Mouse (Mus musculus): ENCODE measurements at regions not wholly inside any gene's neighbourhood (a gene's known extent, or its start where the extent isn't known, plus 50 kb on each side); places are given as distances from the start of the nearest gene placed in this dataset.
"Not testable (repeated sequence)": the region's sequence is repeated elsewhere in the genome, so short reads cannot be mapped to it uniquely, and the experiment has no call there.

DNA sequence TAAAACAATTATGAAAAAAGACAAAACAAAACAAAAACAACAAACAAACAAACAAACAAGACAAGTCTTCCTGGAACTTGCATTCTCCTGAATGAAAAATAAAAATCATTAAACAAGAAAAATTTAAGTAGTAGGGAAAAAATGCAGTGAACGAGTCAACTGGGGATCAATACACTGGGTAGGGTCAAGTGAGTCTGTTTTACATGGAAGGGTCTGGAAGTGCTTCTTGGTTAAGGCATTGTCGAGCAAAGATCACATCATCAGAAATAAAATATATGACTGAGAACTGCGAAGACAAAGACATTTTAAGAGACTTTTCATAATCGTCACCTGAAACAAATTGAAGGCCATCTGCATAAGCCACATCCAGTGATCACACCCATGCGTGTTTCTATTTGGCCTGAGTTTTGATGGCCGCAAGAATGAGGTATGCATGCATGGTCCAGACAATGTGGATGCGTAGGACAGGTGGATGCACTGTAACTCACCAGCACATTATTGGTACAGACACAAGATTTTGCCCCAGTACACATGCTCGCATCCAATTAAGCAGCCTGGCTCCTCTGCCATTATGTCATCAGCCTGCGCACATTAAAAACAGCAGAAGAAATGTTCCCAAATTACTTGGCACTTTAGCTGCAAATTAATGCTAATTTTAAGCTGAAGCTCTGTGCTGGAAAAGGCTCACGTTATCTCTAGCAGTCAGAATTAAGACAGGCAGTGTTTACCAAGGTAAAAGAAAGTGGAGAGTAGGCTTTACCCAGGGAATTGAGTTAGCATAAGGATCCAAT lies 475.3 kb downstream of the Lmo7 start:
- no peak for DNase-seq (ENCODE audit: low read depth, low spot score)

DNA sequence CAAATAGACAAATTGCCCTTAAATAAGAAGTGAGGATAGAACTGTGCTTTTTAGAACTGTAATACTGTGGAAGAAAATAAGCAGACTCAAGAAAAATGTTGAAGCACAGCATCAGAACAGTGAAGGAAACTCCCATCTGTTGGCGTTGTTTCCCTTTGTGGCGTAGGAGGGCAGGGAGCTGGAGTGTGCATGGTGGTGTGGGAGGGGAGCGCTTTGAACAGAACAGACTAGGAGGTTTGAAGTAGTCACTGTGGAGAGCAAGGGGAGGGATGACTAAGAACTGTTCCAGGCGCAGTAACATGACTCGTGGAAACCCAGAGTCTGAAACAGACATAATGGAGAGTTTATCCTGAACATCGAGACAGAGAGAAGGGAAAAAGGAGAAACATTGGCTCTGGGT lies 469.7 kb downstream of the Lmo7 start:
- no peak for DNase-seq (ENCODE audit: low read depth, low spot score)

DNA sequence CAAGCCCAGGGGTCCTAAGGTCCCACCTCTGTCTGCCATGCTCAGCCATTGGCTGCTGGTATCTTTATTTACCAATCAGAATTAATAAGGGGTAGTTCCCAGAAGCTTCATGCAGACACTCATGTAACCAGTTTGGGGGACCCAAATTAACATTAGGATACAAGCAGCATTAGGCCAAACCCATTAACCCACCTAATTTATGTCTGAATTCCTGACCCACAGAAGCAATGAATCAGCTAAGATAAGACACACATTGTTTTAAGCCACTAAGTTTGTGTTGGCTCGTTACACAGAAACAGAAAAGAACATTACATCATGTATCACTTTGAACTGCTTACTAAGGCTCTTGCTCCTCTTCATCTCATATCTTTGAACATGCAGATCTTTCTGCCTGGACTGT lies 461.0 kb downstream of the Lmo7 start:
- DNase-seq (ENCODE audit: low read depth, low spot score) = no peak

DNA sequence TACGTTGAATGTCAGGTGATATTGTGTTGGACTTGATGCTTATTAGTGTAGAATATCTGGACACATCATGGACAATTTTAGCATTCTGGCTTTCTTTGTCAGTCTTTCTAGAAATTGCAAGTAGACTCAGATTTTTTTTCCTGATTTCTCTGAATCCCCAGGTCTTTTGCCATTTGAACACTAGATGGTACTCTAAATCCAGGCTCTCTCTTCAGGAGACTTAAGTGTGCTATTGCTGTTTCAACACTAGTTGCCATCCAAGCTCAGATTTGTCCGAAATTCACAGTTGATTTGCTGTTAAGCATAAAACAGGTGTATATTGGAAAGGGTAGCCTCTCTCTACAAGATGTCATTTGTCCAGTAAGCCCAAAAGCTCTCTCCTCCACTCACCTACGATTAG lies 451.5 kb downstream of the Lmo7 start:
- no peak for DNase-seq (ENCODE audit: low read depth, low spot score)

DNA sequence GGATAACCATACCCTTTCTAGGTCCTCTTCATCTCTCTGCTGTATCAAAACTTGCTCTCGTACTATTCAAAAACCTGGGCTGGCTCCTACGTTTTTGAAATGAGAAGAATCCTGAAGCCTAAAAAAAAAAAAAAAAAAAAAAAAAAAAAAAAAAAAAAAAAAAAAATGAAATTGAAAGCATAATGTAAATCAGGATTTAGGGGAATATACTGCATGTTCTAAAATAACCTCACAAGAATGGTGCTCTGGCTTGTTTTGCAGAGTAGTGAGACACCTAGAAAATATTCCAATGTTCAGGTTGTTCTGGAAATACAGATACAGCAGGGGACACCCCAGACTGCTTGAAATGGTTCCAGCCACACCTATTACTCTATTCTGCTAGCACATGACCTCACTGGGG lies 442.0 kb downstream of the Lmo7 start:
- no peak for DNase-seq (ENCODE audit: low read depth, low spot score)

DNA sequence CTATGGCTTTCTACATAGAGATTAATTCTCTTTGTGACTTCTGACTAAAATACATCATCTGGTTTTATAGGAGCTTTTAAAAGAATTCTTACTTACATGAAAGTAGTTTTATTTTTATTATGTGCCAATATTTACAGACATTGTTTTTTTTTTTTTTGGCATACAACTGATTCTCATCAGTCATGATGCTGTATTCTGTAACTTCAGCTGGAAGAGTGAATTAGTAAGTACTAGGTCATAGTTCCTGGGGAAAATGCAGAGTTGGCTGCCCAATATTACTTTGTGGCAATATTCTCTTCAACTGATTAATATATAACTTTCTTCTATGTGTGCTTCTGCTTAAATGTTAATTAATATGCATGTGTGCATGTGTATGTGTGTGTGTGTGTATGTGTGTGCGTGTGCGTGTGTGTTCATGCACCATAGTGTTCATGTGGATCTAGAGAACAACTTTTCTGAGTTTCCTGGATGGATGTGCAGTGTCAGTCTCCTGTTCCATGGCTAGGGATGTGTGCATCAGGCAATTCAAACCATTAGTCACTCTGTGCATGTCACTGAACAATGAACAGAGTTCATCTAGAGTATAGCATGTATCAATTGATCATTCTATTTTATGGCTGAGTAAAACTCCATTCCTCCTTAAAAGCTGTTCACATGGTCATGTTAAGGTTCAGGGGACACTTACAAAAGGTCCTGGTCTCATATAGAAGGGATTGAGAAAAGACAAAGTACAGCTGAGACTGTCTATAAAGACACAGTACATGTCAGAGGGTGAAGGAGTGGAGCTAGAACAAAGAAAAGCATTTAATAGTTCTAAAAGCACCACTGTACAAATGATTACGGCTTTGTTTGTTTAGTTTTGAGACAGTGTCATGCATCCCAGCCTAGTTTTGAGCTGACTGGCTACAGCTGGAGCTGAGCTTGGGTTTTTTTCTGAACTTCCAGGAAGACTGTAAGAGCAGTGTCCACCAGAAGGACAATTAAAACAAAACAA lies 431.8 kb downstream of the Lmo7 start:
- no peak for DNase-seq (ENCODE audit: low read depth, low spot score)

DNA sequence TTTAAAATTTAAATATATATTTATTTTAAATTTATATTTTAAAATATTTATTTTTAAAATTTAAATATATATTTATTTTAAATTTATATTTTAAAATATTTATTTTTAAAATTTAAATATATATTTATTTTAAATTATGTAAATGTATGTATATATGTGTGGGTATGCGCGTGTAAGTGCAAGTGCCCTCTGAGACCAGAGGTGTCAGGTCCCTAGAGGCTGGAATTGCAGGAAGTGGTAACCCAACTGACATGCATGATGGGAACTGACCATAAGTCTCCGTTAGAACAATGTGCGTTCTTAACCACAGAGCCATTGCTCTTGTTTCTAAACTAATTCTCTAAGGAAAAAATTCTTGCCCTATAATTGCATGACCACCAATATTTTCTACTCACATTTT lies 420.7 kb downstream of the Lmo7 start:
- not testable (repeated sequence) for DNase-seq (ENCODE audit: low read depth, low spot score)

DNA sequence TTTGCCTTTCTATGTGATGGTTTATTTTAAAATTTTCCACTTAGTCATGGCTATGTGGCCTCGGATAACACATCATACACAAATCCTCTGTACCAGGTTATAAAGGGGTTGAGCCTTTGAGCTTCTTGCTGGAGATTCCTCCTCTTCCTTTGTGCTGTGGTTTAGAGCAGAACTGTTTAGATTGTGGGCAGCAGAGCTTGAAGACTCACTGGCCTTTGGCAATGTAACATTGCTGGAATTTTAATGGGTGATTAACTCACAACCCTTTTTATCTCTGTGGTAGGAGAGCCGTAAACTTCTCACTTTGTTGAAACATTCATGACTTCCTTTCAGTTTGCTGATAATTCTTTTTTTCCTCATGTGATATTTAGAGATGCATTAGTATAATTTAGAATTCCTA lies 413.0 kb downstream of the Lmo7 start:
- DNase-seq (ENCODE audit: low read depth, low spot score) = no peak

DNA sequence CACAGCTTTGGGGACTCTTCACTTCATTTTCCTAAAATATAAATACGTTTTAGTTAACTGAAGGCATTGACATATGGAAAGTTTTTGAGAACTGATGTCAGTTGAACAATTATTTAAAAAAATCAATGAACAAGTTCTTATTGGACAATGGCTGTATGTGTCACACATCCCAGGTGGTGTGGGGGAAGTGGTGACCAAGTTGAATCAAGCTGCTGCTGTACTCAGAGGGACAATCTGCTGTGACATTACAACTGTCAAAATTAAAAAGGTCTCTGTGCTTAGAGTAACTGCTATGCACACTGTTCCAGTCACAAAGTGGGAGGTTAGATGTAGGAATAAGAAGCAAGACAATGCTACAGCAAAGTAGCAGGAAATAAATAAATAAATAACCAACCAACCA lies 409.2 kb downstream of the Lmo7 start:
- DNase-seq (ENCODE audit: low read depth, low spot score) = no peak

DNA sequence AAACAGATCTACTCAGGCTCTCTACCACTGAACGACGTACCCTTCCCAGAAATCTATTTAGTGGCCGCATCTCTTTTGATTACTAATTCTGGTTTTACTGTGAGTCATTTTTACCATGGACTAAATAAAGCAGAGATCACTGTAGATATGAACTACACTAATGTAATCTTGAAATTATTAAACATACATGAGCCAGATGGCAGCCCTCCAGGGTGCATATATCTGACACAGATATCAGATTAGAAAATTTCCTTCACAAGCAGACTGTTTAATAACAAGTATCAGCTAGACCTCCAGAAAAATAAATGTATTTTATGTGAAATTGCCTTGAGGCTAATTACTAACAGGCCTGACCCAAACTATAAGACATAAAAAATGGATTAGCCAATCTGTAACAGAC lies 388.4 kb downstream of the Lmo7 start:
- DNase-seq (ENCODE audit: low read depth, low spot score) = no peak

DNA sequence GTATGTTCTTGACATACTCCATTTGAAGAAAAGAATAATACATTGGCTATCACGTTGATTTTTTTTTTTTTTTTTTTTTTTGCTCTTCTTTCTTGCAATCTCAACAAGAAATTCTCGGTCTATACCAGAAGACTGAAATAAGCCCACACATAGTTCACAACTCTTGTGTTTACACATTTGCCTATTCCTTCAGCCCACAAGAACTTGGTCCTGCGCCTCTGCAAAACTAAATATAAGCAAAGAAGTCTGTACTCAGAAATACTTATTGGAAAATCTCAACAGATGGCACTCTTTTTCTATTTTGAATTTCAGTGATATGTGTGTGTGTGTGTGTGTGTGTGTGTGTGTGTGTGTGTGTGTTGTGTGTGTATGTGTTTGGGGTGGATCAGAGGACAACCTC lies 376.4 kb downstream of the Lmo7 start:
- DNase-seq (ENCODE audit: low read depth, low spot score) = no peak

DNA sequence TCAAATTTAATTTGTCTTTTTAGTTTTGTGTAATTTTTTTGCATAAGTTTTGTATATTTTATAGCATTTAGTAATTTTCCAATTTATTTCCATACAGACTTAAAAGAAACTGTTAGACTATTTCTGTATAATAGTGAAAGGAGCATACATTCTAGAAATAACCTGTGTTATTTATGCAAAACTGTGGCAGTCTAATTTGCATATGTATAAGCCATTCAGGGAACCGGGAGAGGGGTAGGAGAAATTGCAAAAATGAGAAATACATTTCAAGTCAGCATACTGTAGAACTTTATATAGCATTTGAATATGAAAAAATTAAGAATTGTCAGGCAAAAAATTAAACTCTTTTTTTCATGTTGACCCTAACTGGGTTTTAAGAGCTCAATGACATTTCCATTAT lies 364.3 kb downstream of the Lmo7 start:
- DNase-seq (ENCODE audit: low read depth, low spot score) = no peak

DNA sequence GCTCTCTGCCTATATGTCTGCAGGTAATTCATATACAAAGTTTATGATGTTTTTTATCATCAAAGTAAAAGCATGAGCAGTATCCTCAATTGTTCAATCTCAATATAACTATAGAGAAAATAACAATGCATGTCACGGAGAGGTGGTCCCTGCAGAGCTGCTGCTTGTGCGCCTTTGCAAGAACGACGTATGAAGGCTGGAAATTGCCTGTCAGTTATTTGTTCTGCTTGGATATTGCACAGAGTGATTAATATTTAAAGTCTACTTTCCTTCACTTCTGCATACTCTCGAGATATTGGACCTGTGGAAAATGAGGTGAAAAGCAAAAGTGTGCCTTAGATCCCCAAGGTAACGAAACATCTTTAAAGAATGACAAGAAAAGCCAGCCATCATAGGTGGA lies 362.8 kb downstream of the Lmo7 start:
- DNase-seq (ENCODE audit: low read depth, low spot score) = no peak

DNA sequence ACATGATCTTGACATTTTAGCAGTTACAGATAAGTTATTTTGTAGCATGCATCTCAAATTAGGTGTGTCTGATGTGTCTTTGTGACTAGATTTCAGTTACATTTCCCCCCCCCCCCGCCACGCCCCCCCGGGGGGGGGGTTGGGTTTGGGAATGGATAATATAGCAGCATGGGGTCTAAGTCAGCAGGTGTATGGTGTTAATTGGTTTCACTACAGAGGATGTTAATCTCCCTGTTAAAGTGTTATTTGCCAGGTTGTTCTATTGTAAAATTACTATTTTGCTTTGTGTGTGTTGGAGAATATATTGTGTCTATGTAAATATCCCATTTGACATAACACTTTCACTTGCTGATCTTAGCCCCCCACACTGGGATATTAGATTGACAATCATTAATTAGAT lies 319.2 kb downstream of the Lmo7 start:
- DNase-seq (ENCODE audit: low read depth, low spot score) = no peak

DNA sequence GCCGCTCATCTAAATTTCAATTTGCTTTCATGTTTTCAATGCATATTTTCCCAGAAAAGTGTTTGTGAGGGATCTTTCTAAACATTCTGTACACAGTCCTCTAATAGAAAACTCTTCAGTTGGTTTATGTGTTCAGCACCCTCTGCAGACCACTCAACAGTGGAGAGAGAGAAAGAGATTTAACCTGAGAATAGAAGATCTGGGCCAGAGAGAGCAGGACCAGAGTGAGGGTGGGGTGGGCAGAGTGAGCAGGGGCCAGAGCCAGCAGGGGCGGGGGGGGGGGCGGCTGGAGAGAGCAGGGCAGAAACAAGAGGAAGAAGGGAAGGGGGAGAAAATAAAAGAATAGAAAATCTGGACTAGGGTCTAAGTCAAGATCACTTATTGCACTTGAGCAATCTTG lies 318.7 kb downstream of the Lmo7 start:
- no peak for DNase-seq (ENCODE audit: low read depth, low spot score)

DNA sequence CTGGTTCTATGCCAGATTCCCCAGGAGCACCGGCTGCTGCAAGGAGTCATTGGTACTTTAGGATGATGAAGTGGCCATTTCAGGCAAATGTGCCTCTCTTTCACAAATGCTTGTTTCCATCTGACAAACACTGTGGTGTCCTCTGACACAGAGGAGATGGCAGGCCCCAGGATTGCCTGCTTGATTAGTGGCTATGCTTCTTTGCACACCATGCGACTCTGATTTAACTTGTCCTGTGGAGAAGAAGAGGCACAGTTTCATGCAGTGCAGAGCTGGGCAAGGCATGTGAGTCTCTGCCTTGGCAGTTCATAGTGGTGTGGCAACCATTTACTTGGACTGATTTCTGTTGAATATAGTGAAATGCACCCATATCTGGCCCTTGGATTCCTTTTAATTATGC lies 308.4 kb downstream of the Lmo7 start:
- DNase-seq (ENCODE audit: low read depth, low spot score) = no peak

DNA sequence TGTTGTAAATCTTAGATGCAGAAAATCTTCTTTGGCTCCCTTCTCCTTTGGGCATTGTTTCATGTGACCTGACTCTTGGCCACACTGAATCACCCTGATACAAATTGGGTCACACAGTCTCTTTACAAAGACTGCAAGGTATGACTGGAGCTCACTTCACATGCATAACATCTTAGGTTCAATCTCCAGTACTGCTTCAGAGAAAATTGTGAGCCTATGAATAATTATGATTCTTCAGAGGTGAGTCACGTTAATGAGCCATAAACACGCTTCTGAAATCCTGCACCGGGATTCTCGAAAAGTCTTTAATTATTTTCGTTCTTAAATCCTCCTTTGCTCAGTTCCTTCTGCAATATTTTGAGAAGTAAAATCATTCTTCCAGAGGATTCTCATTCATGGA lies 307.7 kb downstream of the Lmo7 start:
- no peak for DNase-seq (ENCODE audit: low read depth, low spot score)

DNA sequence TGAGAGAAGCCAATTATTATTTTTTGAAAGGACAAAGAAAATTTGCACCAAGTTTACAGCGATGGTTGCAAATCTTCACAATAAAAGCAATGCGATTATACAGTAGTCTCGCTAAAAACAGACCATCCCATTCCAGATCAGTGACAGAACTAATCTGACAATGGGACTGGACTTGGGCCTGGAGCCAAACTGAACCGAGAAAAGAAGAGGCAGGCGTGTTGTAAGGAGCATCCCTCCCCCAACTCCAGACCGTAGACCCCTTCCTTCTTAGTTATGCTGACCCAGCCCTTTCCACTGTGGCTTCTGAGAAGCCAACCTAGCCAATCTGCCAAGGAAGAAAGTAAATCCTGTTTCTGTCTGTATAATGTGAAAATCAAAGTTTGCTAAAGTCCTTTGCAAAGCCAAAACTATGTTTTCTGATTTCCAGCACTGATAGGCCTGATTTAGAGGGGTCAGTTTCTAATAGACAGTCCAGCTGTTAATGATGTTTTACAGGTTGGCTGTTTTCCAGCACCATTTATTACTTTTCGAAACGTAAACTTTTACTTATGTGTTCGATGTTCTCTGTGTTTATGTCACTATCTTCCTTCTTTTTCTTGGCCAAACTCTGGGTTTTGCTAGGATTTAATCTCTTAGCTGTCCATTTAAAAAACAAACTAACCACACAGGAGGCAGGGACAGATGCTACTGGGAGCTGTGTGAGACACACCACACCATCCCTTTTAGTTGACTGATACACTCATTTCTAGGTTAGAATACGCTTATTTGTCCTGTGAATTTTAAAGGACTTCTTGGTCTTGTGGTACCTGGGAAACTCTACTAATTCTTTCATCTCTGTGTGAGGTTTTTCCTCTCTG lies 301.5 kb downstream of the Lmo7 start:
- no peak for DNase-seq (ENCODE audit: low read depth, low spot score)

DNA sequence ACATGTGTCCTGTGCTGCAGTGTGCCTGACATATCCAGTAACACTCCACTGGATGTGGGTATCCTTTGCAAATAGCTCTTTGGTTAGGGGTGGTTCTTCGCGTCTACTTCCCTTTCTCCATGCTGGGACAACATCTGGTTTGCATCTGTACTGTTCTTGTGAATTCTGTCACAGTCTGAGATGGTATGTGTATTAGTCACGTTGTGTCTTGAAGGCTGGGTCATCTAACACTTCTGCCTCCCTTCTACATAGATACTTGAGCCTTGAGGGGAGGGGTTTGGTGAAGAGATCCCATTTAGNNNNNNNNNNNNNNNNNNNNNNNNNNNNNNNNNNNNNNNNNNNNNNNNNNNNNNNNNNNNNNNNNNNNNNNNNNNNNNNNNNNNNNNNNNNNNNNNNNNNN lies 294.9 kb downstream of the Lmo7 start:
- DNase-seq (ENCODE audit: low read depth, low spot score) = peak; percentile 48

DNA sequence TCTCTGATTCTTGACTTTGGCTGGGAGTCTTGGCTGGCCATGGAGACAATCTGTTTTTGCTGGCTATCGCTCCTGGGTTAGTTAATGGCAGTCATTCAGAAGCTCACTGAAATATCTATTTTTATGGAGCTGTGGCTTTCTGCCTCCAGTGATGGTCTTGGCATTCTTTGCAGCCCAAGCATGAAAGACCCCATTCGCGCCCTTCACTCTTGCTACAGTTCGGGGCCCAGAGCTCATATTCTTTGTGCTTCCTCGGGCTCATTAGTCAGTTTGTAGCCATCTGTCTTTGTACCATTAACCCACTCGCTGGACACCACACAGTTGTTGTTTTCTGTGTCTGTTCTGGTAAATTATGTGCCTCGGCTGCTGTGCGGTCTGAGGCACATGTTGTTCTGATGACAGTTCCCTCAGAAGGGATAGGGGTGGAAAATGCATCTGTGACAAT lies 290.4 kb downstream of the Lmo7 start:
- DNase-seq (ENCODE audit: low read depth, low spot score) = no peak

DNA sequence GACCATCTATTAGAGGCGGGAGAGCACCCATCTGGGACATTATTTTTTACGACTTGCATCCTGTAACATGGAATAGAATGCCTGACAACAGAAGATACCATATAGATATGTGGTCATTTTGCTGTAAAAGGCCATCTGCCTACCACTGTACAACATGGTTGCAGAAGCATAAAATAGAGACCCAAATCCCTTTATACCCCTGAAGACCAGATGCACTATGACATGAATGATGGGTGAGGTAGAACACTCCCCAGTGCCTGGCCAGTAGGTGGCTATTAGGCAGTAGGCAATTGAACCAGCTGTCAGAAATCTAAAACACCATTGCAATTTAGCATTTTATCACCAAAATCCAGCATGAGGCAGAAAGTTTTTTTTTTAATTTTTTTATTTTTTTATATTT lies 289.6 kb downstream of the Lmo7 start:
- no peak for DNase-seq (ENCODE audit: low read depth, low spot score)

DNA sequence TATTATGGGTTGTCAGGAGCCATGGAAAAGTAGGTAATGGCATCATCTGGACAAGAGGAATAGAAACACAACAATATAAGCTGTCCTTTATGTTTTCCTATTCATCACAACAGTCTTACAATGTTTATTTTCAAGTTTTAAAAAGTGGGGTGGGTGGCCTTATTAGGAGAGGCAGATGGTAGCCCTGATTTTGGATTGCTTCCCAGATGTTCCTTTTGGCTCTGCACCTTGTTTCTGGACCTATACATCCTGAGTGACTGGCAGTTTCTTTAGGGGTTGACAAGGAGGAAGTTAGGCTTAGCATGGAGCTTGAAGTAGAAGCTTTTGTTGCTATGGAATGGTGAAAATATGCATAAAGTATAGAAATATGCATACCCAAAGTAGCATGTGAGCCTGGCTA lies 286.8 kb downstream of the Lmo7 start:
- DNase-seq (ENCODE audit: low read depth, low spot score) = no peak
